Mouse (Mus musculus) liver, adult 2 months (tissue): ENCODE data around the gene Ccdc3. TPM values are rescaled to one million over a fixed set of nuclear protein-coding genes. Genes with fewer than 3 reads are reported as not detected.

Experiments used
- DNase-seq: peaks from one replicate; pipeline ENCODE4 v3.0.0-alpha.2; 2011; ENCODE audit warnings: low read depth, low spot score; ENCODE audit errors: extremely low read depth
- H3K27ac ChIP-seq: fragments of 200-500 bp; replicated peaks from 2 replicates; pipeline ENCODE4 v1.5.1; 2012; ENCODE audit warnings: low read depth, mild to moderate bottlenecking, control low read depth, inconsistent platforms, low read length; ENCODE audit not compliant: insufficient read depth
- H3K27me3 ChIP-seq: fragments of 200-500 bp; 2 replicates; pipeline ENCODE4 v1.6.1; 2012; ENCODE audit warnings: mild to moderate bottlenecking, moderate library complexity, low read length, inconsistent platforms; ENCODE audit not compliant: control insufficient read depth, insufficient read depth
- H3K36me3 ChIP-seq: fragments of 200-500 bp; 2 replicates; pipeline ENCODE4 v1.6.1; 2012; ENCODE audit warnings: low read length, inconsistent platforms; ENCODE audit not compliant: control insufficient read depth, insufficient read depth
- H3K4me1 ChIP-seq: fragments of 200-500 bp; 2 replicates; pipeline ENCODE4 v1.6.1; 2011; ENCODE audit warnings: low read length; ENCODE audit not compliant: control insufficient read depth, insufficient read depth
- H3K4me3 ChIP-seq: fragments of 200-500 bp; 2 replicates; pipeline ENCODE4 v1.5.1; 2011; ENCODE audit warnings: low read depth, mild to moderate bottlenecking, control low read depth, low read length, moderate library complexity; ENCODE audit not compliant: insufficient read depth
- H3K79me2 ChIP-seq: fragments of 200-500 bp; 2 replicates; pipeline ENCODE4 v1.6.1; 2012; ENCODE audit warnings: inconsistent platforms, mild to moderate bottlenecking, low read length, moderate library complexity; ENCODE audit not compliant: control insufficient read depth, insufficient read depth
- H3K9ac ChIP-seq: fragments of 200-500 bp; 2 replicates; pipeline ENCODE4 v1.6.1; 2012; ENCODE audit warnings: low read depth, mild to moderate bottlenecking, control low read depth, inconsistent platforms, low read length
- CTCF ChIP-seq: fragments of 200-500 bp; IDR thresholded peaks from 2 replicates; pipeline ENCODE4 v1.5.1; 2011; ENCODE audit warnings: low read depth, low read length, control low read depth
- POLR2A ChIP-seq: fragments of 200-500 bp; IDR thresholded peaks from 2 replicates; pipeline ENCODE4 v1.6.1; 2011; ENCODE audit warnings: low read length, control low read depth; ENCODE audit not compliant: insufficient read depth; ENCODE audit errors: extremely low read depth
- WGBS: fragments of 180-500 bp; shearing (Covaris S2); methylation state at CpG from one replicate; pipeline ENCODE4 v1.1.7; 2018; 5-methylcytosine and 5-hydroxymethylcytosine counted together
- polyA plus RNA-seq: library from polyadenylated mRNA; depleted of rRNA; stranded (reverse); fragments of >200 nt; gene quantifications from 2 replicates; pipeline ENCODE4 v1.2.3, GENCODE M21; 2012
- total RNA-seq: library from RNA; depleted of rRNA; stranded (reverse); fragments of >200 nt; gene quantifications from 2 replicates; pipeline ENCODE4 v1.2.3, GENCODE M21; 2014

Gene Ccdc3
- total and polyA plus RNA-seq, 2 experiments, result 0.78 to 0.92 TPM

DNA sequence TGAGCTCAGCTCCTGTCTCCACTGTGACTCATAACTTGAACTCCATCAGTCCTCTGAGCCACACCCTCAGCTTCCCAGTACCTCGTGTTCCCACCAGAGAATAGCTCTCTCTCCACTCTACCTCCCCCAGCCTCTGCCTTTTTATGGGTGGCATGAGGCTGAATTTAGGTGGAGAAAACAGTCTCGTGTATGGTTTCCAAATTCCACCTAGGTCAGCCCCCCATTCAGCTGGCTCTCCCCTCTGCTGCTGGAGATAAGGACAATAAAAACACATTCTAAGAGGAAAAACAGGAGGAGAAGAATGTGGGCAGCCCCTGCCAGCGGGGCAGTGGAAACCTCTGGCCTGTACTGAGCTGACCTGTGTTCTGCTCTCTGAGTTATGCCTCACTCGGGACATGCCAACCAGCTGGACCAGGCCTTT is 28.4 kb downstream of the Ccdc3 start:
- TF ChIP-seq POLR2A, result no peak
- TF ChIP-seq CTCF, result no peak
- no peak overlapping the region for H3K27ac ChIP-seq
- DNase-seq, result no peak
- 61% methylated on average over 4 of the region's 4 CpGs for WGBS
- no peak overlapping the region for H3K4me3 ChIP-seq
- H3K9ac ChIP-seq, result no peak overlapping the region
- H3K79me2 ChIP-seq, result no peaks in the 10 kb centered on the region
- no peaks in the 10 kb centered on the region for H3K36me3 ChIP-seq
- H3K4me1 ChIP-seq, result no peaks in the 10 kb centered on the region
- H3K27me3 ChIP-seq, result no peaks in the 10 kb centered on the region

- H3K36me3 ChIP-seq, result no peaks in the 10 kb centered on the region
- TF ChIP-seq POLR2A, result no peak
- no peak for TF ChIP-seq CTCF
- H3K4me1 ChIP-seq, result no peaks in the 10 kb centered on the region
- H3K9ac ChIP-seq, result no peak overlapping the region
- no peak overlapping the region for H3K27ac ChIP-seq
- WGBS, result 92% methylated on average over 2 of the region's 2 CpGs
- H3K27me3 ChIP-seq, result no peaks in the 10 kb centered on the region
- no peaks in the 10 kb centered on the region for H3K79me2 ChIP-seq
- H3K4me3 ChIP-seq, result no peak overlapping the region
- DNase-seq, result no peak
Measured at GRCm38 (mm10) chr2:5166796-5167195, 29.2 kb downstream of the Ccdc3 start.

GRCm38 (mm10) chr2:5170815-5171214 is 33.2 kb downstream of the Ccdc3 start:
- Histone ChIP-seq H3K36me3 (no peaks in the 10 kb centered on the region), H3K9ac (no peak overlapping the region), H3K27me3 (no peaks in the 10 kb centered on the region), H3K4me1 (no peaks in the 10 kb centered on the region), H3K79me2 (no peaks in the 10 kb centered on the region), H3K27ac (no peak overlapping the region), H3K4me3 (no peak overlapping the region)
- no peak for DNase-seq
- 87% methylated on average over 4 of the region's 4 CpGs for WGBS
- TF ChIP-seq POLR2A (no peak), CTCF (no peak)

GRCm38 (mm10) chr2:5171301-5172000 is 33.9 kb downstream of the Ccdc3 start:
- Histone ChIP-seq H3K27ac (no peak overlapping the region), H3K4me1 (no peaks in the 10 kb centered on the region), H3K9ac (no peak overlapping the region), H3K27me3 (no peaks in the 10 kb centered on the region), H3K79me2 (no peaks in the 10 kb centered on the region), H3K4me3 (no peak overlapping the region), H3K36me3 (no peaks in the 10 kb centered on the region)
- DNase-seq, result no peak
- no peak for TF ChIP-seq POLR2A
- TF ChIP-seq CTCF, result no peak
- WGBS, result 91% methylated on average over 5 of the region's 5 CpGs

GRCm38 (mm10) chr2:5172773-5173172 is 35.2 kb downstream of the Ccdc3 start:
- Histone ChIP-seq H3K79me2 (no peaks in the 10 kb centered on the region), H3K4me1 (no peaks in the 10 kb centered on the region), H3K27me3 (no peaks in the 10 kb centered on the region), H3K36me3 (no peaks in the 10 kb centered on the region), H3K4me3 (no peak overlapping the region), H3K27ac (no peak overlapping the region), H3K9ac (no peak overlapping the region)
- no peak for DNase-seq
- no peak for TF ChIP-seq POLR2A
- TF ChIP-seq CTCF, result no peak
- 82% methylated on average over 2 of the region's 2 CpGs for WGBS

GRCm38 (mm10) chr2:5174716-5175115 is 37.1 kb downstream of the Ccdc3 start:
- Histone ChIP-seq H3K4me3 (no peak overlapping the region), H3K36me3 (no peaks in the 10 kb centered on the region), H3K9ac (no peak overlapping the region), H3K27ac (no peak overlapping the region), H3K27me3 (no peaks in the 10 kb centered on the region), H3K4me1 (no peaks in the 10 kb centered on the region), H3K79me2 (no peaks in the 10 kb centered on the region)
- TF ChIP-seq CTCF, result no peak
- no peak for TF ChIP-seq POLR2A
- no peak for DNase-seq
